ENCODE assay signal across 17 mouse cellular contexts in genomic region chr10:21334349-21335105, GRCm38 (mm10). TPM values are rescaled to one million over a fixed set of nuclear protein-coding genes. Genes with fewer than 3 reads are reported as not detected.
A peak's percentile ranks its signal among the peaks of the same experiment; 100 is the strongest.
DNase-seq lines count a peak whose midpoint lies in the region; ATAC-seq and TF ChIP-seq lines count a peak whose summit lies in the region.
"Had no signal": no experiment of that assay in that cellular context is flagged by ENCODE, and none has a peak within 500 bp of the region (broad histone marks: within the 10 kb centered on the region; RNA-seq: fewer than 3 reads in every experiment).

No protein-coding gene starts in this region.

- TF ChIP-seq EP300 in heart, adult 2 months (IDR thresholded peaks at IDR 0.05; ENCODE audit: insufficient read depth, low read depth, low read length): no peak

- no peak overlapping the region for H3K4me3 ChIP-seq in heart, embryonic 15.5 days
- no peak overlapping the region for H3K4me3 ChIP-seq in heart, adult 2 months
- H3K4me3 ChIP-seq: forebrain, embryonic 10.5 days; gastrocnemius, adult 2 months; lung, embryonic 15.5 days; midbrain, embryonic 15.5 days; neural tube, embryonic 13.5 days had no signal

- H3K79me2 ChIP-seq in heart, adult 2 months (replicated peaks; ENCODE audit: control insufficient read depth, insufficient read depth, low read length): no peaks in the 10 kb centered on the region

- 60% methylated on average over 7 of the region's 7 CpGs for WGBS in heart, embryonic 15.5 days
- WGBS in heart, adult 2 months: 47% methylated on average over 7 of the region's 7 CpGs

- TF ChIP-seq POLR2A in heart, adult 2 months (IDR thresholded peaks at IDR 0.05; ENCODE audit: insufficient read depth, low read depth, low read length): no peak

- DNase-seq in heart, adult 2 months: no peak
- DNase-seq in 3134 (ENCODE audit: extremely low read depth, insufficient read length, low spot score): peak; percentile 9
- DNase-seq in gonadal fat pad, adult 2 months (ENCODE audit: low read depth): peak; percentile 17
- DNase-seq in right cerebral cortex, postnatal 14 days: no peak
- DNase-seq in thymus, postnatal 10 days (ENCODE audit: low spot score in 2 of 2): no peak
- DNase-seq: gastrocnemius, adult 2 months; kidney, adult 9 months; layer of hippocampus, adult 9-11 months; left cerebral cortex, postnatal 4 days; right cerebral cortex, adult 18-20 months; thymus, postnatal 14 days had no signal

- peak; percentile 43; the same call in 1 of the 2 replicates for ATAC-seq in heart, embryonic 15.5 days (replicated peaks; ENCODE audit: insufficient number of reproducible peaks, insufficient read depth, low FRiP score, low read depth)
- ATAC-seq in CD4-positive, CD25-positive, alpha-beta regulatory T cell, adult 4 months: peak; percentile 22
- ATAC-seq: midbrain, embryonic 15.5 days had no signal

- H3K36me3 ChIP-seq in heart, embryonic 15.5 days: peaks cover 21% of the 10 kb centered on the region
- H3K36me3 ChIP-seq in heart, adult 2 months (ENCODE audit: control insufficient read depth, insufficient read depth, low read length): no peaks in the 10 kb centered on the region

- H3K4me2 ChIP-seq in heart, embryonic 15.5 days: no peak overlapping the region
- H3K4me2 ChIP-seq: lung, embryonic 15.5 days; midbrain, embryonic 15.5 days; neural tube, embryonic 13.5 days had no signal

- no peaks in the 10 kb centered on the region for H3K4me1 ChIP-seq in heart, embryonic 15.5 days (replicated peaks)
- H3K4me1 ChIP-seq in heart, adult 2 months (ENCODE audit: control insufficient read depth, insufficient read depth, low read length): peaks cover 2% of the 10 kb centered on the region
- H3K4me1 ChIP-seq: forebrain, embryonic 10.5 days; lung, embryonic 15.5 days; midbrain, embryonic 15.5 days; neural tube, embryonic 13.5 days had no signal

- intact Hi-C loops in heart, adult 2 months (cut with DNase I): no loop called here

- H3K9ac ChIP-seq in heart, embryonic 15.5 days: no peak overlapping the region
- H3K9ac ChIP-seq in heart, adult 2 months (ENCODE audit: low read depth, low read length): no peak overlapping the region
- H3K9ac ChIP-seq: lung, embryonic 15.5 days; midbrain, embryonic 15.5 days; neural tube, embryonic 13.5 days had no signal

- no peak overlapping the region for H3K27ac ChIP-seq in heart, embryonic 15.5 days
- H3K27ac ChIP-seq in heart, adult 2 months: no peak overlapping the region
- H3K27ac ChIP-seq: forebrain, embryonic 10.5 days; gastrocnemius, adult 2 months; lung, embryonic 15.5 days; midbrain, embryonic 15.5 days; neural tube, embryonic 13.5 days had no signal

- H3K9me3 ChIP-seq in heart, embryonic 15.5 days (replicated peaks): 0 out of 2 replicates have a peak, but pooled peaks cover 4% of the 10 kb centered on the region
- H3K9me3 ChIP-seq: lung, embryonic 15.5 days; midbrain, embryonic 15.5 days; neural tube, embryonic 13.5 days had no signal

- no peaks in the 10 kb centered on the region for H3K27me3 ChIP-seq in heart, embryonic 15.5 days
- no peaks in the 10 kb centered on the region for H3K27me3 ChIP-seq in heart, adult 2 months (ENCODE audit: control insufficient read depth, insufficient read depth, low read length)
- H3K27me3 ChIP-seq: lung, embryonic 15.5 days; midbrain, embryonic 15.5 days; neural tube, embryonic 13.5 days had no signal

- no peak for TF ChIP-seq CTCF in heart, adult 2 months (IDR thresholded peaks at IDR 0.05)

RNA-seq across cellular contexts. Expression of gene Hbs1l, which starts 38.7 kb away (rescaled TPM):
- 59.2 and 65.0 TPM in 2 replicates for polyA plus RNA-seq in heart, embryonic 15.5 days (2015; fragmentation: Nextera tagmentation; extraction: Ambion mirVana)
- 10 to 100 TPM; 72.9 to 79.7 TPM for total RNA-seq in heart, adult 2 months (2021)
- 13.5 and 20.9 TPM in 2 replicates for polyA plus RNA-seq in heart, adult 2 months (2012; rRNA removed)
- 100 to 1,000 TPM; 134 to 140 TPM for polyA plus RNA-seq in CD4-positive, CD25-positive, alpha-beta regulatory T cell, adult 4 months (2017; shearing (Covaris generic))
- 15.2 and 17.4 TPM in 2 replicates for polyA plus RNA-seq in gonadal fat pad, adult 2 months (2012; rRNA removed)

RNA-seq across cellular contexts. Expression of gene Aldh8a1, which starts 42.6 kb away (rescaled TPM):
- 0.27 TPM in 1 of 2 replicates, not detected in the other for polyA plus RNA-seq in heart, embryonic 15.5 days (2015; fragmentation: Nextera tagmentation; extraction: Ambion mirVana)
- not detected for total RNA-seq in heart, adult 2 months (2021)
- polyA plus RNA-seq in heart, adult 2 months (2012; rRNA removed): 0.29 TPM in 1 of 2 replicates, not detected in the other
- polyA plus RNA-seq in CD4-positive, CD25-positive, alpha-beta regulatory T cell, adult 4 months (2017; shearing (Covaris generic)): not detected
- polyA plus RNA-seq in gonadal fat pad, adult 2 months (2012; rRNA removed): 0.24 and 0.36 TPM in 2 replicates
- total RNA-seq: gastrocnemius, adult 2 months; left cerebral cortex, postnatal 4 days had no signal
- polyA plus RNA-seq: forebrain, embryonic 10.5 days; neural tube, embryonic 13.5 days had no signal

Comparison
In these comparisons a context has a peak if more than half of its experiments do, and no peak if none do; other contexts are left out.
1. DNase-seq: peak in 3134 (single experiment) and gonadal fat pad, adult 2 months (single experiment); none in heart, adult 2 months (0 of 2), right cerebral cortex, postnatal 14 days (single experiment) and thymus, postnatal 10 days (0 of 2).